Mouse (Mus musculus) retina, postnatal 7 days (tissue): ENCODE measurements at regions not wholly inside any gene's neighbourhood (a gene's known extent, or its start where the extent isn't known, plus 50 kb on each side); places are given as distances from the start of the nearest gene placed in this dataset.
"Not testable (repeated sequence)": the region's sequence is repeated elsewhere in the genome, so short reads cannot be mapped to it uniquely, and the experiment has no call there.

Experiments used
- DNase-seq: peaks from one replicate; pipeline ENCODE4 v3.0.0-alpha.2; 2012; ENCODE audit warnings: low read depth, low spot score

- DNase-seq = no peak
Observed at GRCm38 (mm10) chr7:137963470-137964095, 433.9 kb downstream of the Tcerg1l start.

GRCm38 (mm10) chr7:137974705-137975104 lies 422.8 kb downstream of the Tcerg1l start:
- DNase-seq = no peak

- no peak for DNase-seq
Observed at GRCm38 (mm10) chr7:137977527-137977926, 420.0 kb downstream of the Tcerg1l start.

- DNase-seq = no peak
Observed at GRCm38 (mm10) chr7:137979361-137979760, 418.2 kb downstream of the Tcerg1l start.

- DNase-seq = no peak
Observed at GRCm38 (mm10) chr7:138005806-138006205, 391.7 kb downstream of the Tcerg1l start.

- no peak for DNase-seq
Observed at GRCm38 (mm10) chr7:138006971-138007370, 390.6 kb downstream of the Tcerg1l start.

- DNase-seq = no peak
Observed at GRCm38 (mm10) chr7:138008601-138009000, 388.9 kb downstream of the Tcerg1l start.

GRCm38 (mm10) chr7:138024021-138024420 lies 373.5 kb downstream of the Tcerg1l start:
- not testable (repeated sequence) for DNase-seq

GRCm38 (mm10) chr7:138051696-138052095 lies 345.8 kb downstream of the Tcerg1l start:
- DNase-seq = no peak

GRCm38 (mm10) chr7:138054756-138055155 lies 342.8 kb downstream of the Tcerg1l start:
- no peak for DNase-seq

- DNase-seq = no peak
Observed at GRCm38 (mm10) chr7:138061116-138061515, 336.4 kb downstream of the Tcerg1l start.

GRCm38 (mm10) chr7:138066921-138067320 lies 330.6 kb downstream of the Tcerg1l start:
- no peak for DNase-seq

- DNase-seq = no peak
Observed at GRCm38 (mm10) chr7:138075231-138075630, 322.3 kb downstream of the Tcerg1l start.

GRCm38 (mm10) chr7:138083980-138084379 lies 313.6 kb downstream of the Tcerg1l start:
- DNase-seq = peak; percentile 42

- DNase-seq = no peak
Observed at GRCm38 (mm10) chr7:138107471-138108210, 289.9 kb downstream of the Tcerg1l start.

- DNase-seq = peak; percentile 25
Observed at GRCm38 (mm10) chr7:138121497-138121896, 276.0 kb downstream of the Tcerg1l start.

- DNase-seq = no peak
Observed at GRCm38 (mm10) chr7:138129701-138130100, 267.8 kb downstream of the Tcerg1l start.

- no peak for DNase-seq
Observed at GRCm38 (mm10) chr7:138133427-138133826, 264.1 kb downstream of the Tcerg1l start.

GRCm38 (mm10) chr7:138137934-138138333 lies 259.6 kb downstream of the Tcerg1l start:
- DNase-seq = no peak

- DNase-seq = no peak
Observed at GRCm38 (mm10) chr7:138139766-138140165, 257.8 kb downstream of the Tcerg1l start.

- DNase-seq = no peak
Observed at GRCm38 (mm10) chr7:138149496-138149895, 248.0 kb downstream of the Tcerg1l start.

- no peak for DNase-seq
Observed at GRCm38 (mm10) chr7:138153455-138154167, 243.9 kb downstream of the Tcerg1l start.
